Comparison of ENCODE assay signal across 7 mouse cellular contexts in the genomic region with DNA sequence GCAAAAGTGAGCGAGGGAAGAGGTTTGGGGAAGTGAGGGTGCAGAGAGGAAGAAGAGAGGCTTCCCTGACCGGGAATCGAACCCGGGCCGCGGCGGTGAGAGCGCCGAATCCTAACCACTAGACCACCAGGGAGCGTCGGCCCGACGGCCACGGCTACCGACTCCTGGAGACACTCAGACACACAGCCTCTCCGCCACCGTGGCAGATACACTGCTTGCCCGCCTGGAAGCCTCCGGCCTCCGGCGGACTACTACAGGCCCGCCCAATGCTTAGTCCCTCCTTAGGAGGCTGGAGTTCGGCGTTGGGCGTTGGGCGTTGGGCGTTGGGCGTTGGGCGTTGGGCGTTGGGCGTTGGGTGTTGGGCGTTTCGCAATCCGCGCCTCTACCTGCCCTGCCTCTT. TPM values are rescaled to one million over a fixed set of nuclear protein-coding genes. Genes with fewer than 3 reads are reported as not detected.
DNase-seq lines count a peak whose midpoint lies in the region; ATAC-seq and TF ChIP-seq lines count a peak whose summit lies in the region.
"Not testable (repeated sequence)": the region's sequence is repeated elsewhere in the genome, so short reads cannot be mapped to it uniquely, and the experiment has no call there.

No protein-coding gene starts in this region.

- ATAC-seq in embryonic facial prominence, embryonic 14.5 days (ENCODE audit: low read depth) = peak; percentile 72
- ATAC-seq in forebrain, postnatal 0 days = peak; percentile 65
- ATAC-seq in hindbrain, embryonic 11.5 days (ENCODE audit: low FRiP score) = peak; percentile 56
- ATAC-seq in kidney, embryonic 14.5 days (ENCODE audit: low FRiP score, low TSS enrichment) = peak; percentile 51
- peak; percentile 74 for ATAC-seq in liver, embryonic 13.5 days (ENCODE audit: low read depth)
- ATAC-seq in megakaryocyte-erythroid progenitor cell, adult 5-6 weeks (replicated peaks; ENCODE audit: low FRiP score, low TSS enrichment, poor library complexity, severe bottlenecking) = peak; percentile 20
- ATAC-seq in neural tube, embryonic 13.5 days (ENCODE audit: low read depth) = peak; percentile 44

- H3K4me1 ChIP-seq in embryonic facial prominence, embryonic 14.5 days (ENCODE audit: control insufficient read depth, insufficient read depth, low read length); forebrain, postnatal 0 days (ENCODE audit: insufficient read depth); hindbrain, embryonic 11.5 days (replicated peaks; ENCODE audit: control insufficient read depth, insufficient read depth, low read length); kidney, embryonic 14.5 days (ENCODE audit: control insufficient read depth, insufficient read depth, low read length); liver, embryonic 13.5 days (replicated peaks); neural tube, embryonic 13.5 days (replicated peaks): not testable (repeated sequence)

- not testable (repeated sequence) for H3K27ac ChIP-seq in embryonic facial prominence, embryonic 14.5 days (replicated peaks; ENCODE audit: low read depth, low read length); forebrain, postnatal 0 days (ENCODE audit: low read depth, low read length); hindbrain, embryonic 11.5 days (ENCODE audit: low read depth, low read length); kidney, embryonic 14.5 days (ENCODE audit: low read depth, low read length); liver, embryonic 13.5 days; neural tube, embryonic 13.5 days (replicated peaks)

- not testable (repeated sequence) for TF ChIP-seq CTCF in forebrain, postnatal 0 days (IDR thresholded peaks at IDR 0.05; ENCODE audit: low read depth)

- H3K27me3 ChIP-seq in embryonic facial prominence, embryonic 14.5 days (replicated peaks; ENCODE audit: control insufficient read depth, insufficient read depth, low read length) = peaks cover 17% of the 10 kb centered on the region
- not testable (repeated sequence) for H3K27me3 ChIP-seq in forebrain, postnatal 0 days (ENCODE audit: insufficient read depth, low read length); kidney, embryonic 14.5 days (ENCODE audit: control insufficient read depth, insufficient read depth, low read length)
- peaks cover 13% of the 10 kb centered on the region for H3K27me3 ChIP-seq in hindbrain, embryonic 11.5 days (ENCODE audit: control insufficient read depth, insufficient read depth, low read length)
- H3K27me3 ChIP-seq in liver, embryonic 13.5 days = peaks cover 34% of the 10 kb centered on the region
- peaks cover 31% of the 10 kb centered on the region for H3K27me3 ChIP-seq in neural tube, embryonic 13.5 days

- H3K9me3 ChIP-seq in embryonic facial prominence, embryonic 14.5 days (ENCODE audit: control insufficient read depth, low read length); forebrain, postnatal 0 days (ENCODE audit: low read length); hindbrain, embryonic 11.5 days (ENCODE audit: control insufficient read depth, low read length); kidney, embryonic 14.5 days (ENCODE audit: control insufficient read depth, low read length); liver, embryonic 13.5 days (replicated peaks); neural tube, embryonic 13.5 days: not testable (repeated sequence)

- not testable (repeated sequence) for DNase-seq in embryonic facial prominence, embryonic 14.5 days (ENCODE audit: low spot score); forebrain, postnatal 0 days; hindbrain, embryonic 11.5 days (ENCODE audit: low spot score); liver, embryonic 13.5 days

- not testable (repeated sequence) for H3K36me3 ChIP-seq in embryonic facial prominence, embryonic 14.5 days (ENCODE audit: control insufficient read depth, insufficient read depth, low read length); forebrain, postnatal 0 days (ENCODE audit: insufficient read depth); hindbrain, embryonic 11.5 days (ENCODE audit: control insufficient read depth, insufficient read depth, low read length); kidney, embryonic 14.5 days (ENCODE audit: control insufficient read depth, insufficient read depth, low read length); liver, embryonic 13.5 days; neural tube, embryonic 13.5 days

- no CpG with 5 or more reads among the region's 35 CpGs for WGBS in embryonic facial prominence, embryonic 14.5 days
- 0% methylated on average over 1 of the region's 35 CpGs for WGBS in forebrain, postnatal 0 days
- WGBS in hindbrain, embryonic 11.5 days = 0% methylated on average over 1 of the region's 35 CpGs
- 0% methylated on average over 1 of the region's 35 CpGs for WGBS in kidney, embryonic 14.5 days
- 0% methylated on average over 1 of the region's 35 CpGs for WGBS in liver, embryonic 13.5 days (ENCODE audit: insufficient replicate concordance)
- WGBS in neural tube, embryonic 13.5 days = 0% methylated on average over 1 of the region's 35 CpGs

- H3K4me2 ChIP-seq in embryonic facial prominence, embryonic 14.5 days (ENCODE audit: low read depth, low read length); forebrain, postnatal 0 days (ENCODE audit: low read depth); hindbrain, embryonic 11.5 days (replicated peaks; ENCODE audit: low read depth, low read length); kidney, embryonic 14.5 days (replicated peaks; ENCODE audit: low read depth, low read length); liver, embryonic 13.5 days; neural tube, embryonic 13.5 days: not testable (repeated sequence)

- not testable (repeated sequence) for H3K9ac ChIP-seq in embryonic facial prominence, embryonic 14.5 days (ENCODE audit: low read depth, low read length); forebrain, postnatal 0 days; hindbrain, embryonic 11.5 days (ENCODE audit: low read depth, low read length); kidney, embryonic 14.5 days (ENCODE audit: low read depth, low read length); liver, embryonic 13.5 days; neural tube, embryonic 13.5 days

- H3K4me3 ChIP-seq in embryonic facial prominence, embryonic 14.5 days (ENCODE audit: low read depth, low read length); forebrain, postnatal 0 days (ENCODE audit: low read depth, low read length); hindbrain, embryonic 11.5 days (ENCODE audit: low read depth, low read length); kidney, embryonic 14.5 days (ENCODE audit: low read length); liver, embryonic 13.5 days (replicated peaks); neural tube, embryonic 13.5 days: not testable (repeated sequence)

RNA-seq across cellular contexts. Expression of gene Fcgr3, which starts 14.6 kb away (rescaled TPM):
- 20.5 and 25.0 TPM in 2 replicates for polyA plus RNA-seq in embryonic facial prominence, embryonic 14.5 days (2014; fragmentation: Nextera tagmentation; extraction: Ambion mirVana)
- total RNA-seq in forebrain, postnatal 0 days (2014; rRNA removed) = 13.5 and 14.9 TPM in 2 replicates
- polyA plus RNA-seq in forebrain, postnatal 0 days (2015; fragmentation: Nextera tagmentation; extraction: Ambion mirVana) = 13.9 and 14.6 TPM in 2 replicates
- polyA plus RNA-seq in hindbrain, embryonic 11.5 days (2014; fragmentation: Nextera tagmentation; extraction: Ambion mirVana) = 9.6 TPM in 2 replicates
- 7.0 and 7.9 TPM in 2 replicates for polyA plus RNA-seq in kidney, embryonic 14.5 days (2014; fragmentation: Nextera tagmentation; extraction: Ambion mirVana)
- polyA plus RNA-seq in liver, embryonic 13.5 days (2015; fragmentation: Nextera tagmentation; extraction: Ambion mirVana) = 17.9 and 23.1 TPM in 2 replicates
- 1.4 and 6.3 TPM in 2 replicates for total RNA-seq in megakaryocyte-erythroid progenitor cell, adult 5-6 weeks (2014; fragmentation: Nextera tagmentation)
- total RNA-seq in megakaryocyte-erythroid progenitor cell, adult 5-6 weeks (2017) = 1.9 and 2.2 TPM in 2 replicates
- polyA plus RNA-seq in neural tube, embryonic 13.5 days (2015; fragmentation: Nextera tagmentation; extraction: Ambion mirVana) = 9.0 and 10.9 TPM in 2 replicates

RNA-seq across cellular contexts. Expression of gene Cfap126, which starts 34.4 kb away (rescaled TPM):
- 4.4 and 12.3 TPM in 2 replicates for polyA plus RNA-seq in embryonic facial prominence, embryonic 14.5 days (2014; fragmentation: Nextera tagmentation; extraction: Ambion mirVana)
- 1.7 and 2.4 TPM in 2 replicates for total RNA-seq in forebrain, postnatal 0 days (2014; rRNA removed)
- 11.7 and 13.7 TPM in 2 replicates for polyA plus RNA-seq in forebrain, postnatal 0 days (2015; fragmentation: Nextera tagmentation; extraction: Ambion mirVana)
- polyA plus RNA-seq in hindbrain, embryonic 11.5 days (2014; fragmentation: Nextera tagmentation; extraction: Ambion mirVana) = 8.7 and 10.5 TPM in 2 replicates
- 2.9 and 3.8 TPM in 2 replicates for polyA plus RNA-seq in kidney, embryonic 14.5 days (2014; fragmentation: Nextera tagmentation; extraction: Ambion mirVana)
- polyA plus RNA-seq in liver, embryonic 13.5 days (2015; fragmentation: Nextera tagmentation; extraction: Ambion mirVana) = 1.8 and 2.5 TPM in 2 replicates
- 12.6 and 18.9 TPM in 2 replicates for total RNA-seq in megakaryocyte-erythroid progenitor cell, adult 5-6 weeks (2014; fragmentation: Nextera tagmentation)
- total RNA-seq in megakaryocyte-erythroid progenitor cell, adult 5-6 weeks (2017) = 4.3 and 11.8 TPM in 2 replicates
- polyA plus RNA-seq in neural tube, embryonic 13.5 days (2015; fragmentation: Nextera tagmentation; extraction: Ambion mirVana) = 2.8 and 2.9 TPM in 2 replicates

Comparison
In these comparisons a context has a peak if more than half of its experiments do, and no peak if none do; other contexts are left out.
1. ATAC-seq: peak in every context shown above with its lines; median percentile 74 in liver, embryonic 13.5 days; 72 in embryonic facial prominence, embryonic 14.5 days; 65 in forebrain, postnatal 0 days; 56 in hindbrain, embryonic 11.5 days; 51 in kidney, embryonic 14.5 days; 44 in neural tube, embryonic 13.5 days; 20 in megakaryocyte-erythroid progenitor cell, adult 5-6 weeks.